Mouse (Mus musculus) left cerebral cortex, adult 9 months (tissue): ENCODE results near the gene Rhcg.

Experiments
- DNase-seq, 2 experiments: peaks; one replicate each; pipeline ENCODE4 v3.0.0; 2022; ENCODE audit warnings: low spot score in 2 of 2

Rhcg gene

GRCm38 (mm10) chr7:79602006-79602405 is 15.5 kb downstream of the Rhcg start:
- no peak for DNase-seq

GRCm38 (mm10) chr7:79600122-79600521 is 17.3 kb downstream of the Rhcg start:
- DNase-seq, result peak in 1 of 2 experiments; percentile 33

- peak in 1 of 2 experiments; percentile 81 for DNase-seq
These were observed 22.6 kb downstream of the Rhcg start for GRCm38 (mm10) chr7:79594854-79595253.

GRCm38 (mm10) chr7:79591812-79592731 is 25.4 kb downstream of the Rhcg start:
- peak; percentile 76 to 83 for DNase-seq

- no peak for DNase-seq
These were observed 26.8 kb downstream of the Rhcg start for GRCm38 (mm10) chr7:79590560-79591110.

GRCm38 (mm10) chr7:79589763-79590559 is 27.5 kb downstream of the Rhcg start:
- DNase-seq, result no peak

- DNase-seq, result no peak
These were observed 29.2 kb downstream of the Rhcg start for GRCm38 (mm10) chr7:79588284-79588683.

GRCm38 (mm10) chr7:79578851-79579241 is 38.6 kb downstream of the Rhcg start:
- DNase-seq, result no peak

GRCm38 (mm10) chr7:79577931-79578850 is 39.3 kb downstream of the Rhcg start:
- DNase-seq, result no peak

- DNase-seq, result peak; percentile 57 to 58
These were observed 40.2 kb downstream of the Rhcg start for GRCm38 (mm10) chr7:79577096-79577874.

GRCm38 (mm10) chr7:79576659-79577058 is 40.8 kb downstream of the Rhcg start:
- DNase-seq, result peak in 1 of 2 experiments; percentile 67

GRCm38 (mm10) chr7:79572191-79572818 is 45.2 kb downstream of the Rhcg start:
- DNase-seq, result no peak

- peak in 1 of 2 experiments; percentile 60 for DNase-seq
These were observed 48.4 kb downstream of the Rhcg start for GRCm38 (mm10) chr7:79568937-79569535.

GRCm38 (mm10) chr7:79568212-79568611 is 49.2 kb downstream of the Rhcg start:
- no peak for DNase-seq

GRCm38 (mm10) chr7:79563675-79564074 is 53.8 kb downstream of the Rhcg start:
- no peak for DNase-seq

GRCm38 (mm10) chr7:79562385-79562784 is 55.1 kb downstream of the Rhcg start:
- no peak for DNase-seq

GRCm38 (mm10) chr7:79558698-79559097 is 58.8 kb downstream of the Rhcg start:
- no peak for DNase-seq

- DNase-seq, result no peak
These were observed 59.7 kb downstream of the Rhcg start for GRCm38 (mm10) chr7:79557728-79558221.

- no peak for DNase-seq
These were observed 62.0 kb downstream of the Rhcg start for GRCm38 (mm10) chr7:79555368-79556034.
